Mouse (Mus musculus) lung, adult 2 months (tissue): ENCODE measurements around the gene Rxra.

Experiments
- CTCF ChIP-seq: fragments of 200-500 bp; IDR thresholded peaks from 2 replicates; pipeline ENCODE4 v1.5.1; 2011; ENCODE audit warnings: mild to moderate bottlenecking, low read length, control low read depth; ENCODE audit not compliant: insufficient read depth
- POLR2A ChIP-seq: fragments of 200-500 bp; IDR thresholded peaks from 2 replicates; pipeline ENCODE4 v1.6.1; 2011; ENCODE audit warnings: low read depth, mild to moderate bottlenecking, control low read depth, low read length, borderline replicate concordance; ENCODE audit errors: extremely low read depth

GRCm38 (mm10) chr2:27715221-27715620 lies 39.0 kb downstream of the Rxra start:
- no peak for TF ChIP-seq POLR2A
- TF ChIP-seq CTCF, result no peak
